Mouse (Mus musculus) adrenal gland, adult (tissue): ENCODE results near the gene Wdr46.
"Not testable (repeated sequence)": the region's sequence is repeated elsewhere in the genome, so short reads cannot be mapped to it uniquely, and the experiment has no call there.

Source experiments
- DNase-seq, 2 experiments: peaks; one replicate each; pipeline ENCODE4 v3.0.0; 2022 to 2023; ENCODE audit warnings: low spot score in 1 of 2; ENCODE audit not compliant: inconsistent age in 2 of 2

Gene Wdr46

DNA sequence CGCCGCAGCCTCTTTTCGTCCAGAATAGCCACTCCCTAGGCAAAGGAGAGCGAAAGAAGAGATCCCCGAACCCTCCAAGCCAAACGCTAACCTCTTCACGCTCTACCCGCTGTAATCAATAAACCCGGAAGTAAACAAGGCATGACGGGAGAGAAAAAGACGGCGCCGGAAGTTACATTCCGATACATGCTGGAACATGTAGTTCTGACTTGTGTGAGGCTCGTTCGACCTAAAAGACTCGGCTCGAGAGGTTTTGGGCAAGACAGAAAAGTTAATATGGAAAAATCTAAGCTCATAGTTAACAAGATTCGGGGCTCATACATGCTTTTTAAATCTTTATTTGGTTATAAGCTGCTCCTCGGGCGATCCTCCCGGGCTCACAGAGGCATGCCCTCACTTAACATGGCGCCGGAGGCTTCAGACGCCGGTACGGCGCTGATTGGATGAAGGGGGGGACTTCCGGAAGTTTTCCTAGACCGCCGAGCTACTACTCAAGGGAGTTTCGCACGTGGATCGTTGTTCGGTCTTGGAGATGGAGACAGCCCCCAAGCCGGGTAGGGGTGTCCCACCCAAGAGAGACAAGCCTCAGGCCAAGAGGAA lies at the start of gene Wdr46, which contains the start of gene Pfdn6:
Wdr46 (plus strand) TSS at position 455 of the 600 bp plus-strand sequence.
Pfdn6 (minus strand) TSS at position 138 of the 600 bp plus-strand sequence.
- DNase-seq: peak; percentile 85 to 97

DNA sequence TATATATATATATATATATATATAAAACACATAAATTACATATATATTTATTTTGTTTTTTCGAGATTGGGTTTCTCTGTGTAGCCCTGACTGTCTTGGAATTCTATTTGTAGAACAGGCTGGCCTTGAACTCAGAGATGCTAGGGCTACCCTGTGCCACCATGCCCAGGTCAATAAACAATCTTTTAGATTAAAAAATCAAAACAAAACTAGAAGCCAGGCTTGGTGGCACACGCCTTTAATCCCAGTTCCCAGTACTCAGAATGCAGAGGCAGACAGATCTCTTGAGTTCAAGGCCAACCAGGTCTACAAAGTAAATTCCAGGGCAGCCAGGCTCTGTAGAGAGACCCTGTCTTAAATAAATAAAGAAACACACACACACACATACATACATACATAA lies 49.1 kb upstream of the Wdr46 start:
- no peak for DNase-seq

DNA sequence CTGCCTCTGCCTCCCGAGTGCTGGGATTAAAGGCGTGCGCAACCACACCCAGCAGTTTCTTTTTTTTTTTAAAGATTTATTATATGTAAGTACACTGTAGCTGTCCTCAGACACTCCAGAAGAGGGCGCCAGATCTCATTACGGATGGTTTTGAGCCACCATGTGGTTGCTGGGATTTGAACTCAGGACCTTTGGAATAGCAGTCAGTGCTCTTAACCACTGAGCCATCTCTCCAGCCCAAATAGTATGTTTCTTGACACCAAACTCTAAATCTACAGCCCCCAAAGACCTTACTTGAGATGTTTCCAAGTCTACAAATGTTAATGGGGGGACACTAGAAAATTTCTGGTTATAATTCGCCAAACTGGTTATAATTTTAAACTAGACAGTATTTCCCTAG lies 48.6 kb upstream of the Wdr46 start:
- not testable (repeated sequence) for DNase-seq

DNA sequence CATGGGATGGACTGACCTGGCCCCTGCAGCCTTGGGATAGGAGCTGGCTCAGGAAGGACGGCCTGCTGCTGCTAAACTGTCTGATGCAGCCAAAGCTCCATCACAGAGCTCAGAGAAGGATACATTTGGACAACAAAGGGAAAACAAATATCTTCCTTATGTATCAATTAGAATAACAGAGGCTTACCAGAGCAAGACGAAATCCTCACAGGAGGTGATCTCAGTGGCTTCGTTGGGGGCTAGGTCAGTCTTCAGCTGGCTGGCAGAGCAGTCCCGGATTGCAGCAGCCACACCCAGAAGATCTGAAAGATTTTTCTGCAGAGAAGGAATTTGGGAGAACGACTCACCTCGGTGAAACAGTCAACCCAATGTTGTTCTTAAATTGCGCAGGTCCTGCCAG lies 48.0 kb upstream of the Wdr46 start:
- DNase-seq: no peak

DNA sequence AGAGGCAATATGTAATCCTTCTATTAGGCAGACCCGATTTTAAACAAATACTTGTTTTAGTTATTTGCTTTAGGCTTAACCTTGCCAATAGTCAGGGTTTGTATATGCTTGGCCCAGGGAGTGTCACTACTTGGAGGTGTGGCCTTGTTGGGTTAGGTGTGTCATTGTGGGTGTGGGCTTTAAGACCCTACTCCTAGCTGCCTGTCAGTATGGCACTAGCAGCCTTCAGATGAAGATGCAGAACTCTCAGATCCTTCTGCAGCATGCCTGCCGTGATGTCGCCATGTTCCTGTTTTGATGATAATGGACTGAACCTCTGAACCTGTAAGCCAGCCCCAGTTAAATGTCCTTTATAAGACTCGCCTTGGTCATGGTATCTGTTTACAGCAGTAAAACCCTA lies 47.4 kb upstream of the Wdr46 start:
- not testable (repeated sequence) for DNase-seq

DNA sequence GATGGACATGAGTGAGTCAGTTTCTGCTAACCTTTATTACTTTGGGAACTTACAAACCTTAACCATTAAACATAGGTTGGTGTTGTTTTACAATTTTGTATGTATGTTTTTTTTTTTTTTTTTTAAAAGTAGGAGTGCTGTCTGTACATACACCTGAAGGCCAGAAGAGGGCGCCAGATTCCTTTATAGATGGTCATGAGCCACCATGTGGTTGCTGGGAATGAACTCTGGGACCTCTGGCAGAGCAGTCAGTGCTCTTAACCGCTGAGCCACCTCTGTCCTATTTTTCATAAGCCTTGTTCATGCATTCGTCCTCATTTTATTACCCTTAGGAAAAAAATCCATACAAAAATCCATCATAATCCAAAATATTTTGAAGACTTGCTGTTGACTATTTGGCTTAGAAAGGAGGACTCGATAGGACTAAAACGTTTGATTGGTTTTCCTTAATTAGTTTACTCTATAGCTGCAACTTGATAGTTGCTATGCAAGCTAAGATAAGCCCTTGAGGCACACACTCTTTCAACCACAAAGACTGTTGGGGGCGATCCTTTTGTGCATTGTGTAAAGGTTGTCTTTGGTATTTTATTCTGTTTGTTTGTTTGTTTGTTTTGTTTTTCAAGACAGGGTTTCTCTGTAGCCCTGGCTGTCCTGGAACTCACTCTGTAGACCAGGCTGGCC lies 43.2 kb upstream of the Wdr46 start:
- DNase-seq: peak in 1 of 2 experiments; percentile 66

DNA sequence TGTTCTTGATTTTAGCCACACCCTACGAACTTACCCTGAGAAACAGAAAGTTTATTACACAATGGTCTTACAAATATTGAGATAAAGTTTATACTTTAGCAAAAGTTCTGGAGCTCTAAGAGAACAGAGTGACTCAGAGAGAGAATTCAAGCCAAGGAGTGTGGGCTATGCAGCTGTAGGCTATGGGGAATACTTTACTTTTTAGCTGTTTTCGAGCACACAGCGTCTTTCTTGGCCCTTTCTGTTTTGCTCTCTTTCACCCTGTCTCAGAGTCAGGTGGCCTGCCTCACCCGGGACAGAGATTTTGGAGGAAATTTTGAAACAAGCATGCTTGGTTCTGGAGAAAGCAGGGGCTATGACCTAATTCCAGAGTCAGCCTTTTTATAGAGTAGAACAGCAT lies 42.3 kb upstream of the Wdr46 start:
- DNase-seq: not testable (repeated sequence)

DNA sequence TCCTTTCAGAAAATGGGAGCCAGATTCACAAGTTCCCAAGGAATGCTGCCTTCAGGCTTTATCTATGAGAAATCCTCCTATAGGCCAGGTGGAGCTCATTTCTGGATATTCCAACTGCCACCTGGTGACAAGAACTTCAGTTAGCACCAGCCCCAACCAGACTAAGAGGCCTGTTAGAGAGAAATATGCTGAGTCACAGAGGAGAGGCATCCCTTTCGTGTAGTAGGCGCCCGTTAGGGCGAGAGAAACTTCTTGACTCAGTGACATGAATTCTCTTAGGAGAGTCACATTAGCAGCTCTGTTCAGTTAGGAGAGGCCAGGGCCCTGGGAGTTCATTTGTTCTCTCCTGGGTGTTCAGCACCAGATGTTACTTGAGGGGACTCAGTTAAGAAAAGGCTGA lies 40.8 kb upstream of the Wdr46 start:
- DNase-seq: no peak

DNA sequence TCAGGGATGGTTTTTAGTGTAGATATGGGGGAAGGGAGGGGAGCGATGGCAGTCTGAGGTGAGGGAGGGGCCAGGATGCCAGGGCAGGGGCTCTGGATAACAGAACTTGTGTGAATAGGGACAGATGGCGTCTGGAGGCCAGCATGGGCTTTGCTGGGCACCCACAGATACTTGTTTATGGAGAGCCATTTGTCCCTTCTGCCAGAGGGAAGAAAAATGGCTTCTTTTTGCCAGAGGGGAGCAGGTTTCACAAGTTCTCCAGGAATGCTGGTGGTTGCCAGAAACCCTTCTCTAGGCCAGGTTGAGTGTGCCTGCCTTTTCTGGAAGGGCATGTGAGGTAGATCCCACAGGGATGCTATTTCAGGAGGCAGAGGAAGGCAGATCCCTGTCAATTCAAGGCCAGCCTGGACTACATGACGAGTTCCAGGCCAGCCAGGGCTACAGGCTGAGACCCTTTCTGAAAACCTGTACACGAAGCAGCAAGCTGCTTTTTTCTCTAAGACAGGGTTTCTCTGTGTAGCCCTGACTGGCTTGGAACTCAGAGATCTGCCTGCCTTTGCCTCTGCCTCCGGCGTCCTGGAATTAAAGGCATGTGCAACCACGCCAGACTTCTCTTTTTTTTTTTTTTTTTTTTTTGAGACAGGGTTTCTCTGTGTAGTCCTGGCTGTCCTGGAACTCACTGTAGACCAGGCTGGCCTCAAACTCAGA lies 40.0 kb upstream of the Wdr46 start:
- DNase-seq: no peak

DNA sequence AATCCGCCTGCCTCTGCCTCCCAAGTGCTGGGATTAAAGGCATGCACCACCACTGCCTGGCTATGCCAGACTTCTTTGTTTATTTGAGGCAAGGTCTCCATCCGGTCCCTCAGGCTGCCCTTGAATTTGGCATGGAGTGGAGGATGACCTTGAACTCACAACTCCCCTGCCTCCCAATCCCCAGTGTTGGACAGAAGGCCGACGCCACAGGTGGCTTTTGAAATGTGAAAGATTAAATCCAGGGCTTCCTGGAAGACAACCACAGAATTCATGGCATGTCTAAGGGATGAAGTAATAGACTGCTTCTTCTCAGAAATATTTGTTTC lies 39.5 kb upstream of the Wdr46 start:
- no peak for DNase-seq

DNA sequence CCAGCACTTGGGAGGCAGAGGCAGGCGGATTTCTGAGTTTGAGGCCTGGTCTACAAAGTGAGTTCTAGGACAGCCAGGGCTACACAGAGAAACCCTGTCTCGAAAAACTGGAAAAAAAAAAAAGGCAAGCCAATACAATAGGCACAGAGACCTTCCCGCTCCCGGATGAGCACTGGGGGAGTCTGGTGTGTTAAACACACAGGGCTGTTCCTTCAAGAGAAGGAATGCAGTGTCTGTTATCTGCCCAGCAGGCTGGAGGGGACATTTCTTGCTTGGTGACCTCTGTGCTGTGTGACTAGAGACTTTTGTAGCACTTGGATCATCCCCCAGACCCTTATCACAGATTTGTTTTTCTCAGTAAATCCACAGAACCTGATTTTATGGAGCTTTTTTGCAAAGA lies 38.8 kb upstream of the Wdr46 start:
- no peak for DNase-seq

DNA sequence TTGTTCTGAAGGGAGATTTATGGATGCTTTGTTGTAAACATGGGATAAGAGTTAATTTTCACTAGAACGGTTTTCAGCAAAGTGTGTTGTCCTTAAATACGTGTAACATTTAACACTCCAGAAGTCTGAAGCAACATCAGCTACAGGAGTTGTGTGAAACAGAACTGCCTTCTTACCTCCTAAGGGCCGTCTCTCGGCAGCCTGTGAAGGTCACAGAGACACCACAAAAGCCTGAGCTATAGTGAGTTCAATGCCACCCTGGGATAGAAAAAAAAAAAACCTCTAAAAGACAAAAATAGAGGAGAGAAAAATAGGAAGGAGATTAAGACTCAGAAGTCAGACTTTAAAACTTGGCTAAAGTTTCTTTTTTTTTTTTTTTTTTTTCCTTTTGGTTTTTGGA lies 38.4 kb upstream of the Wdr46 start:
- no peak for DNase-seq

DNA sequence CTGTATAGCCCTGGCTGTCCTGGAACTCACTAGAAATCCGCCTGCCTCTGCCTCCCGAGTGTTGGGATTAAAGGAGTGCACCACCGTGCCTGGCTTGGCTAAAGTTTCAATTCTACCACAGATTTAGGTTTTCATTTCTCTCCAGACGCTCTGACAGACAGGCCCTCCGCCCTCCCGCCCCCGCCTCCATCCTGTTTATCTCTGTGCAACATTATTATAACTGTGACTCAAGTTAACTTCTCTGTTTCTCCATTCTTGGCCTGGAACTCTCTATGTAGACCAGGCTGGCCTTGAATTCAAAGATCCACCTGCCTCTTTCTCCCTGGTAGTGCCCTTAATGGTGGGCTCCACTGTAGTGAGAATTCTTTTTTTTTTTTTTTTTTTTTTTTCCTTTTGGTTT lies 38.0 kb upstream of the Wdr46 start:
- DNase-seq: no peak

DNA sequence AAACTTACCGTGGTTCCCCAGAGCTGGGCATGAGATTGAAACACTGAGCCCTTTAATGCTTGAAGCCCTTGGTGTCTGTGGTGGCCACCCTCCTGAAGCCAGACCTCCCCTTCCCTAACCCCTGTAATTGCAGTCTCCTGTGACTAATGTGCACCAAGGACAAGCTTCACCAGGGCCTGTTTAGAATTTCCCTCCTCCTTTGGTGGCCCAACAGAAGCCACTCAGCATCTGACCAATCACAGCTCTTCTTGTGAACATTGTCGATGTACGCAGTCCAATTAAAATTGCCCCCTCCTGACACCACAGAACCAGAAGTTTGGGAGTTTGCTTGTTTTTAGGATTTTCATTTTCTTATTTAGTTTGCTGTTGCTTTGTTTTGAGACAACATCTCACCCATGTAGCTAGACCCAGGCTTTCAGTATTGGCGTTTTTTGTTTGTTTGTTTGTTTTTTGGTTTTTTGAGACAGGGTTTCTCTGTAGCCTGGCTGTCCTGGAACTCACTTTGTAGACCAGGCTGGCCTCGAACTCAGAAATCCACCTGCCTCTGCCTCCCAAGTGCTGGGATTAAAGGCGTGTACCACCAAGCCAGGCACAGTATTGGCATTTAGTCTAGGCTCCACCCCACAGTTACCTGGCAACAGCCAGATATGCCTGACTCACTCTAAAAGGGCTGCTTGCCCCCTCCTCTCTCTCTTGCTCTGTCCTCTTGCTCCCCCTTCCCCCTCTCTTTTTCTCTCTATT lies 36.4 kb upstream of the Wdr46 start:
- peak in 1 of 2 experiments; percentile 63 for DNase-seq

DNA sequence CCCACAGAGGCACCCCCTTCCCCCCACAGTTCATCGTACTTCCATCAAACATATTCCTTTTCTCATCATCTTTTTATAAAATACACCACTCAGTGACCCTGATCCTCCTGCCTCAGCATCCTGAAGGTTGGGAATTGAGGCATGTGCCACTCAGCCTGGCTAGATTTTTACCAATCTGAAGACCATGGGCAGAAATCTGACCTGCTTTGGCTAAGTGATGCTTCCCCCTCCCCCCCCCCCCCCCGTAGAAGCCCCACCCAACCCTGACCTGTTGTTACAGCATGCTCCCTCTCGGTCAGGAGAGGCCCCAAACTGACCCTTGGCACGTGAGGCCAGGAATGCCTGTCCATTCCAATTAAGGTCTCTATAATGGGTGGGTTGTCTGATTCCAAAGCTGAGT lies 35.6 kb upstream of the Wdr46 start, which contains the start of gene Platr17:
Platr17 (plus strand) TSS at position 301 of the 400 bp plus-strand sequence.
- DNase-seq: not testable (repeated sequence)

DNA sequence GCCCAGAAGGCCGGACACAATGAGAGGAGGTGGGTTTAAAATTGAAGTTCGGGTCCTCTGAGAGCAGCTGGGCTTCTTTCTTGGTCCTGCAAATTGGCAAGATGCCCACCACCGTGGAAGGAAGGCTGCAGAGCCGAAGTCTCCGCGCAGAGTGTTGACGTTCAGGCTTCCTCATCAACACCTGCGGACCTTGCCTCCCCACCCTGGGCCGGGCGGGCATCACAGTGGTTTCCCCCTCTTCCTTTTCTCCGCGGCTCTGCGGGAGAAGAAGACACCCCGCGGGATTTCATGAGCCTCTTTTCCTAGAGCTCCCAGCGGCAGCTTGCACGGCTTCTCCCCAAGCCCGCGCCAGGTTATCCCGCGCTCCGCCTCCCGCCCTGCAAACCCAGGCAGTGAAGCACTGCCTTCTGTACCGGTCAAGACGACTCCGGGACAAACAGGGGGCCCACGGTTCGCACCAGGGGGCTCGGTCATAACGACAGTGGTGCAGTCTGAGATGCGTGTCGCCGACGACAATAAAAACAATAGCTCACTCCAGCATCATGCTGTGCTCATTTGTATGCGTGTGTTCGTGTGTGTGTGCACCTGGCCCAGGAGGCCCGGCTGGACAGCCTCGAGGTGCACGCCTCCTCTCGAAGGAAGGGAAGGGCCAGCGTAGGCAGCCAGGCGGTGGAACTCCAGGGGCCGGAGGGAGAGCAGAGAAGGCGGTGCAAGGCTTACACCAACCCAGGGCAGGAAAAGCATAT lies 32.0 kb upstream of the Wdr46 start:
- DNase-seq: peak; percentile 68 to 86

DNA sequence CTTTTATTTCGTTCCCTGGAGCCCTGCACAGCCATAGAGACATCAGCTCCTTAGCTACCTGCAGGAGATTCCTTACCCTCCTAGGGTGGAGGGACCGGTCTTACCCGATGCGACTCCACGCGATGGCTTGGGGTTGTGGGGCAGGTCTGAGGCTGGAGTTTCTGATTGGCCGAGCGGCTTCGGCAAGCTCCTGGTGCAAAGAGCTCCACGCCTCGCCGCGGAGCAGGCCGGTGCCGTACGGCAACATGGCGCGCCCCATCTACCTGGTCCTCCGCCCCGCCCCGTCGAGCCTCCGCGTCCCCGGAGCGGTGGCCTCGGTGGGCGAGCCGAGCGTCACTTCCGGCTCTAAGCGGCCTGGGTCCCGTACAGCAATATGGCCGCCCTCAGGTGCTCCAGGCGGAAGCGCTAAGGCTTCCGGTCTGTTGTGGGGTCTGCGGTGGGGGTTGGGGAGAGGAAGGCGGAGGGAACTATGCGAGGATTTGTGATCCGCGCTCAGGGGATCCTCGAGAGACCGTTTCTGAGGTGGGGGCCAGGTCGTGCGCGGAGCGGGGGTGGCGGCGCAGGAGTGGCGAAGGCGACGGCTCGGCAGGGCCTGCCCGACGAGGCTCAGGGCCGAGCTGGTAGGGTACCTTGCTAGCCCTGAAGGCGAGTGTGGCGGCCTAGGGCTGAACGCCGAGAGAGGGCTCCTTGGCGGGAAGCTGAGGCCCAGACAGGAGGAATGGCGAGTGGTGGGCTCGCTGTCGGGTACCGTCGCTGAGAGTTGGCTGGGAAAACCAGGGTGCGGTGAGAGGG lies 31.2 kb upstream of the Wdr46 start, which contains the start of gene Daxx:
Daxx (plus strand) TSS at position 338 of the 792 bp plus-strand sequence.
- DNase-seq: peak; percentile 99

DNA sequence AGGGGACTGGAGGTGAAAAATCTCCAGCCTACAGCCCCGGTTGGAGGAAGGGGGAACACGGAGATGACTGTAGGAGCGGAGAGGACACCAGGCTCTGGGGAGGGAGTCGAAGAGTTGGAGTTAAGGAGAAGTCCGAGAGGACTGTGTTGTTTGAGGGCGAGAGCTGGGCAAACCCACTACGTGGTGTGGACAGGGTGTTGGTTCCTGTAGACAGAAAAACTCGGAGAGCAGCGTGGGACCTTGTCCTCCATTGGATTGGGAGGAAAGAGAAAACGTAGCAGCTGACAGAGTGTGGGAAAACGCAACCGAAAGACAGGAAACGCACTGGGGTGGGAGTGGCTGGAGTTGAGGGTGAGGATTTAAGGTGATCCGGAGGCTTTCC lies 30.6 kb upstream of the Wdr46 start:
- peak; percentile 77 to 91 for DNase-seq

DNA sequence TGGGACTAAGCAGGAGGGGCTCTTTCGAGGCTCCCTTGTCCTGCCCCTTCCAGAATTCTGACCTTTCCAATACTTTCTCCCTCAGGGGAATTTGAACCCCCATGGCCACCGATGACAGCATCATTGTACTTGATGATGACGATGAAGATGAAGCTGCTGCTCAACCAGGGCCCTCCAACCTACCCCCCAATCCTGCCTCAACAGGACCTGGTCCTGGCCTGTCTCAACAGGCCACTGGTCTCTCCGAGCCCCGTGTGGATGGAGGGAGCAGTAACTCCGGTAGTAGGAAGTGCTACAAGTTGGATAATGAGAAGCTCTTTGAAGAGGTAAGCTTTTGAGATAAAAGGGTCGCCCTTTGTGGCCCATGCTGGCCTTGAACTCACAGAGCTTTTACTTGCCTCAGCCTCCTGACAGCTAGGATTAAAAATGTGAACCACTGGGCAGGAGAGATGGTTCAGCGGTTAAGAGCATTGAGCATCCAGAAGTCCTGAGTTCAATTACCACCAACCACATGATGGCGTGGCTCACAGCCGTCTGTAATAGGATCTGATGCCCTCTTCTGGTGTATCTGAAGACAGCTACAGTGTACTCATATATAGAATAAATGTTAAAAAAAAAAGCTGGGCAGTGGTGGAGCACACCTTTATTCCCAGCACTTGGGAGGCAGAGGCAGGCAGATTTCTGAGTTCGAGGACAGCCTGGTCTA lies 30.0 kb upstream of the Wdr46 start:
- no peak for DNase-seq
